Comparison of ENCODE assay signal across 11 mouse cellular contexts in genomic region chr14:21115888-21116460, GRCm38 (mm10).
DNase-seq lines count a peak whose midpoint lies in the region; ATAC-seq lines count a peak whose summit lies in the region.
"Had no signal": no experiment of that assay in that cellular context is flagged by ENCODE, and none has a peak within 500 bp of the region (broad histone marks: within the 10 kb centered on the region; RNA-seq: fewer than 3 reads in every experiment).

No protein-coding gene starts in this region.

- no peaks in the 10 kb centered on the region for H3K27me3 ChIP-seq in hindbrain, embryonic 11.5 days (ENCODE audit: control insufficient read depth, insufficient read depth, low read length)
- no peaks in the 10 kb centered on the region for H3K27me3 ChIP-seq in hindbrain, embryonic 14.5 days (ENCODE audit: control insufficient read depth, insufficient read depth, low read length)
- H3K27me3 ChIP-seq: embryonic facial prominence, embryonic 13.5 days; limb, embryonic 13.5 days; stomach, embryonic 15.5 days had no signal

- peak; percentile 14 for DNase-seq in hindbrain, embryonic 11.5 days (ENCODE audit: low spot score)
- no peak for DNase-seq in hindbrain, embryonic 14.5 days (ENCODE audit: low spot score)
- DNase-seq in ES-CJ7 (ENCODE audit: low read depth, low spot score): peak; percentile 40
- DNase-seq in adipocyte (ENCODE audit: low spot score): peak; percentile 62
- peak; percentile 38 for DNase-seq in kidney, postnatal 10 days
- DNase-seq in retina, postnatal 1 day: peak; percentile 62
- DNase-seq in ovary, postnatal 36 days (ENCODE audit: low spot score): no peak

- no peak overlapping the region for H3K27ac ChIP-seq in hindbrain, embryonic 11.5 days (ENCODE audit: low read depth, low read length)
- no peak overlapping the region for H3K27ac ChIP-seq in hindbrain, embryonic 14.5 days
- H3K27ac ChIP-seq: embryonic facial prominence, embryonic 13.5 days; limb, embryonic 13.5 days; stomach, embryonic 15.5 days had no signal

- no peaks in the 10 kb centered on the region for H3K9me3 ChIP-seq in hindbrain, embryonic 11.5 days (ENCODE audit: control insufficient read depth, low read length)
- H3K9me3 ChIP-seq in hindbrain, embryonic 14.5 days (ENCODE audit: control insufficient read depth, low read length): no peaks in the 10 kb centered on the region
- H3K9me3 ChIP-seq: embryonic facial prominence, embryonic 13.5 days; limb, embryonic 13.5 days; stomach, embryonic 15.5 days had no signal

- ATAC-seq in hindbrain, embryonic 11.5 days (ENCODE audit: low FRiP score): no peak
- ATAC-seq in hindbrain, embryonic 14.5 days (ENCODE audit: low FRiP score): no peak
- no peak for ATAC-seq in megakaryocyte, adult 5-6 weeks (ENCODE audit: poor library complexity, severe bottlenecking)

- no peaks in the 10 kb centered on the region for H3K36me3 ChIP-seq in hindbrain, embryonic 11.5 days (ENCODE audit: control insufficient read depth, insufficient read depth, low read length)
- no peaks in the 10 kb centered on the region for H3K36me3 ChIP-seq in hindbrain, embryonic 14.5 days (replicated peaks; ENCODE audit: control insufficient read depth, insufficient read depth)
- H3K36me3 ChIP-seq: embryonic facial prominence, embryonic 13.5 days; limb, embryonic 13.5 days; stomach, embryonic 15.5 days had no signal

- no peak overlapping the region for H3K4me2 ChIP-seq in hindbrain, embryonic 11.5 days (replicated peaks; ENCODE audit: low read depth, low read length)
- H3K4me2 ChIP-seq in hindbrain, embryonic 14.5 days (replicated peaks): no peak overlapping the region
- H3K4me2 ChIP-seq: embryonic facial prominence, embryonic 13.5 days; limb, embryonic 13.5 days; stomach, embryonic 15.5 days had no signal

- WGBS in hindbrain, embryonic 11.5 days: 62% methylated on average over 3 of the region's 3 CpGs
- WGBS in hindbrain, embryonic 14.5 days: 63% methylated on average over 3 of the region's 3 CpGs

- no peak overlapping the region for H3K4me3 ChIP-seq in hindbrain, embryonic 11.5 days (ENCODE audit: low read depth, low read length)
- H3K4me3 ChIP-seq in hindbrain, embryonic 14.5 days (replicated peaks; ENCODE audit: low read length): no peak overlapping the region
- H3K4me3 ChIP-seq: embryonic facial prominence, embryonic 13.5 days; limb, embryonic 13.5 days; stomach, embryonic 15.5 days had no signal

- no peaks in the 10 kb centered on the region for H3K4me1 ChIP-seq in hindbrain, embryonic 11.5 days (replicated peaks; ENCODE audit: control insufficient read depth, insufficient read depth, low read length)
- no peaks in the 10 kb centered on the region for H3K4me1 ChIP-seq in hindbrain, embryonic 14.5 days (replicated peaks; ENCODE audit: control insufficient read depth, insufficient read depth, low read length)
- H3K4me1 ChIP-seq: embryonic facial prominence, embryonic 13.5 days; limb, embryonic 13.5 days had no signal

- no peak overlapping the region for H3K9ac ChIP-seq in hindbrain, embryonic 11.5 days (ENCODE audit: low read depth, low read length)
- H3K9ac ChIP-seq in hindbrain, embryonic 14.5 days: no peak overlapping the region
- H3K9ac ChIP-seq: embryonic facial prominence, embryonic 13.5 days; limb, embryonic 13.5 days; stomach, embryonic 15.5 days had no signal

Comparison
In these comparisons a context has a peak if more than half of its experiments do, and no peak if none do; other contexts are left out.
1. DNase-seq: peak in hindbrain, embryonic 11.5 days (single experiment), ES-CJ7 (single experiment), adipocyte (single experiment), kidney, postnatal 10 days (single experiment) and retina, postnatal 1 day (single experiment); none in hindbrain, embryonic 14.5 days (single experiment) and ovary, postnatal 36 days (single experiment).